Mouse (Mus musculus) urinary bladder, adult 18-20 months (tissue): ENCODE data around the gene Mpv17.
A peak's percentile ranks its signal among the peaks of the same experiment; 100 is the strongest.

ENCODE experiments used
- DNase-seq, 2 experiments: peaks; one replicate each; pipeline ENCODE4 v3.0.0; 2022; ENCODE audit warnings: low spot score in 2 of 2, mixed read lengths in 2 of 2

Mpv17 gene

GRCm38 (mm10) chr5:31154152-31154553 lies at the start of gene Mpv17:
Gene Mpv17, minus strand, starts transcription at chr5:31154251.
- DNase-seq: peak; percentile 74 to 80

DNA sequence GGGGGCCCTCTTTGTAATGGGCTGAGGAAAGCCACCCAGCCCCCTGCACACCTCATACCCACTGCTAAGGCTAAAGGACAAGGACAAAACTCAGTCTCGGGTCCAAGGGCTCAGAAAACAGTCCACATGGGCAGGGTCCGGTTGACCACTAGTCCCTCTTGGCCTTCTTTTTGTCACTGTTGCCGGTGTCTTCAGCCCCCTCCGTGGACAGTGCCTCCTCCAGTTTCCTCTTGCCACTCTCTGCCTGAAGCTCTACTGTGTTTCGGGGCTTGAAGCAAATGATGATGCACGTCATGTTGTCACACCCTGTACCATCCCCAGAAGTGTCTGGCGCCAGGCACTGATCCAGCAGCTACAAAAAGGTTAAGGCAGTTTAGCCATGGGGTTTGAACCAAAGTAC lies 48.9 kb upstream of the Mpv17 start:
- DNase-seq: no peak

DNA sequence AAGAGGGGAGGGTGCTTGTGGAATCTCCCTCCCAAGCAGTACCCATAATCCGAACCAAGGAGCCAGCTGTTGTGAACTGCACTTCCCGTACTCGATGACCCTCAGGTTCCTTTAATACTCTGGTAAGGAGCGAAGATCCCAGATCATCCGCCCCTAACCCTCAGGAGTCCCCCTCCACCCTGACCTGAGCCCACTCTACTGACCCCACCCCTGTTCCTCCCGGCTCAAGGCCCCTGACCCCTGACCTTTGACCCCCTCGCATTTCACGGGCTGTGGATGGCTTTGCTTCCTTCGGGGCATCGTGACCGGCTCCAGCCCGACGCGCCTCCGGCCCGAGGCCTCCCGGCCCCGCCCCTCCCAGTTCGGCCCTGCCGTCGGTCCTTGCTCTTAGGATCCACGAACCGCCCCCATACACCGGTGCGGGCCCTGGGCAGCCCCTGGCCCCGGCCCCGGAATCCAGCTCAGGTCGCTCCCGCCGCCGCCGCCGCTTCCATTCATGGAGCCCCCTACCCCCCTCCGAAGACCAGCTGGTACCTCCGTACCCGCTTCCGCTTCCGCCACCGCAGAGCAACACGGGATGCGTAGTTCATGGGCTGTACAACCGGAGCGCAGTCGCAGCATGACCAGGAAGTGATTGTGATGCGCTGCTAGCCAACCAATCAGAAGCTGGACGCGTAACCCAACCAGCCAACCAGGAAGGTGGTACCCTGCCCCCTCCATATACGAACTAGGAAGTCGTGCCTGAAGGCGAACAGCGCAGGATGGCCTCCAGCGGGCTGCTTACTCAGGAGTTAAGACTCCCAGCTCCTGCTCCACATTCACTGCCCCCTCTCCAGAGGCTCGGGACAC lies 47.9 kb upstream of the Mpv17 start, which contains the start of gene Zfp513:
Gene Zfp513 (minus strand): TSS at position 562 of the 849 bp plus-strand sequence.
- DNase-seq: peak; percentile 81 to 96

DNA sequence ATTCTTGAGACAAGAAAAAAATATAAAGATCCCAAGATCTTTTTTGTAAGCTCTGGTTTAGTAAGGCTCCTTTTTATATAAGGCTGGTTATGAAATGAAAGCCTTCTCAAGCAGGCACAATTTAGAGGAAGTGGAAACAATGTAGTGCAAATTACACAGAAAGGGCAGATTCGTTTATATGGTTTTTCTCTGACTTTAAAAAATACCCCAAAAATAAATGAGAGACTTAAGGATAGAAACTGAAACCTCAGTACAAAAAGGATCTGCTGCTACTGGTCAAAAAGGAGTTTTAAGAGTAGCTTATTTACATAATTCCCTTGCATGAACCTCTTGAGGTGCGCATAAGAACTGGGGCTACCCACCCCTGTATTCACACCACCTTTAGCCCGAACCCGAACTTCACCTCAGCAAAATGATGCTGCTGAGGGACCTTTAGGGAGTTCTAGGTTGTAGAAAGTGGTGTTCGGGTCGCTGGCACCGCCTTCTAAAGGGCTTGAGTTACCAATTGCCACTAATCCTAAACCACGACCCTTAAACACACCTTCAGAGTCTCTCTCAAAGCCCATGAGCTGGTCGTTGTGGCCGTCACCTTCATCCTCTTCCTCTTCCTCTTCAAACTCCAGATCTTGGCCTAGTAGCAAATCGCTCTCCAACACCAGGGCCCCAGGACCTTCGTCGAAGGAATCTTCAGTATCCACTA lies 47.1 kb upstream of the Mpv17 start:
- no peak for DNase-seq

DNA sequence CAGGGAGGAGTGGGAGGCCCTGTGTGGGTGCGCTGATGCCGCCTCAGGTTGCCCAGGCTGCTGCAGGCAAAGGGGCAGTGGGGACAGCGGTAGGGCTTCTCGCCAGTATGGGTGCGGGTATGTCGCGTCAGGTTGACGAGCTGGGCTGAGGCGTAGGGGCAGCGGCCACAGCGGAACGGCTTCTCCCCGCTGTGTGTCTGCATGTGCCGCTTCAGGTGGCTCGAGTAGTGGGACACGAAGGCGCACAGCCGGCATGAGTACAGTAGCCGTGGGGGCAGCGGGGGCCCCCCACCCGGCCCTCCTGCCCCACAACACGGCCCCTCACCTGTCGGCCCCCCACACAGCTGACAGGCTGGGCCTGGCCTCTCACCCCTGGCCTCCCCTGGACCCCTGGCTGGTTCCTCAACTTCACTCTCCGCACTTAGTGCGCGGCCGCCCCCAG lies 46.3 kb upstream of the Mpv17 start:
- DNase-seq: no peak

- no peak for DNase-seq
These were observed 45.8 kb upstream of the Mpv17 start for GRCm38 (mm10) chr5:31199893-31200292.

DNA sequence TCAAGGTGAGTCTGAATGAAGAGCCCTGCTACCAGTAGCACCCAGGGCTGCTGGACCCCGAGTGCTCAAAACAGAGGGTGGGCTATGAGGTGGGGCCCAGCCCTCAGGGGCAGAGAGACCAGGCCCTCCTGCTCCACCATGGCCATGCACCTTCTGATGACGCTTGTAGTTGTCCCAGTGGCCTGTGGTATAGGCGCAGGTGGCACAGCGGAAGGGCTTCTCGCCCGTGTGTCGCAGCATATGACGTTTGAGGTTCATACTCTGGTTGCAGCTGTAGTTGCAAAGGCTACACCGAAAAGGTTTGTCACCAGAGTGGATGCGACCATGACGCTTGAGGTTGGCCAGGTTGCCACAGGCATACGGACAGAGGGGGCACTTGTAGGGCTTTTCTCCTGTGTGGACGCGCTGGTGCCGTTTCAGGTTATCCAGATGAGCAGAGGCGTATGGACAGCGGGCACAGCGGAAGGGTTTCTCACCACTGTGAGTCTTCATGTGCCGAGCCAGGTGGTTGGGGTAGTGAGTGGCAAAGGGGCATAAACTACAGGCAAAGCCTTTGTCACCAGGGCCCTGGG lies 45.4 kb upstream of the Mpv17 start:
- no peak for DNase-seq

DNA sequence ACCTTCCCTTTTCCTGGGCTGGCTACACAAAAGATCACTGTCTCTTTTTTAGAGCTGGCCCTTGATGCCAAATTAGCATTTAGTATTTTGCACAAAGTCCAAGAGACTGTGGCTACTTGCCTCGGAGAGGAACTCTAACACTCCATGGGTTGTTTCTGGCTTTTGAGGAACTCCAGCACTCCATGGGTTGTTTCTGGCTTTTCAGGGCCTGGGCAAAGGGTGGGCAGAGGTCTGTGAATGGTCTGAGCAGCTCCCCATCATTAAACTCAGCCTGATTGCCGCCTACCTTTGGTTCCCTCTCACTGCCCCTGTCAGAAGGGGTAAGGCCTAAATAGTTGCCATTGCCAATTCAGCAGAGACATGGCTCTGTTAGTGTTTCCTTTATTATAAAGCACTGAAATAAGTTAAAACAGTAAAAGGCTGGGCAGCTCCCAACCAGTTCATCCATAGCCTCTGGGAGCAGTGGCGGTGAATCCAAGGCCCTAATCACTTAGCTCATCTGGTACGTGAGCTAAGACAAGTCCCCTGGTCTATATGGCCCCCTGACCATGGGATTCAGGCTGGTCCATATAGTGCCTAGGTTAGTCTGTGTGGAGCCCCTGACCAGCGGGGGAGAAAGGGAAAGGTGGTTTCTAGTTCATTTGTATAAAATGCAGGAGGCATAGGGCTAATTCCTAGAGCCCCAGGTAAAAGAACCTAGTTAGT lies 44.7 kb upstream of the Mpv17 start:
- no peak for DNase-seq

- DNase-seq: no peak
These were observed 44.1 kb upstream of the Mpv17 start for GRCm38 (mm10) chr5:31198170-31198569.

GRCm38 (mm10) chr5:31197072-31197471 lies 43.0 kb upstream of the Mpv17 start:
- no peak for DNase-seq

DNA sequence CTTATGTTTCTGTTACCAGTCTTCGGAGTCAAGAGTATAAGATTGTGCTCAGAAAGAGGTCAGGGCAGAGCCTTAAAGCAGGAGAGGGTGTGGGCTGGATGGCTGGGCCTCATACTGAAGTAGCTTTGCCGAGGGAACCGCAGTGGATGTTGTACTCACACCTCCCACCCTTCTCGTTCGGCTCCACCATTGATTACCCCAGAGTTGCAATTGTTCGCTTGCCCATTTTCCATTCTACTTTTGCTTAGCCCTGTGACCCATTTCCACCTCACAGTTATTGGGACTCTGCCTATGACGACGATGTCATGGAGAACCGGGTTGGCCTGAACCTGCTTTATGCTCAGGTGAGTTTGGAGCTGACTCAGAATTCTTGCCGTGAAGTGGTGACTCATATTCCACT lies 42.2 kb upstream of the Mpv17 start:
- no peak for DNase-seq

DNA sequence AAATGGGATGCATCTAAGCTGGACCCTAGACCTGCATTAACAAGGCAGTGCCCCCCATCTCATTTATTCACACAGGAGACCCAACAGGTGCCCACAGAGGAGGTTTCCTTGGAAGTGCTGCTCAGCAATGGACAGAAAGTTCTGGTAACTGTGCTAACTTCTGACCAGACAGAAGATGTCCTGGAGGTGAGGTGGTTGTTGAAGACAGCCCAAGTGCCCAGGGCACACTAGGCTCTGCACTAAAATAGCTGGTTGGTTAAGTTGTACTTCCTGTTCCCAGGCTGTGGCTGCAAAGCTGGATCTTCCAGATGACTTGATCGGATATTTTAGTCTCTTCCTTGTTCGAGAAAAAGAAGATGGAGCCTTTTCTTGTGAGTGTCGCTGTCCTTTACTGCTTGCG lies 41.6 kb upstream of the Mpv17 start:
- no peak for DNase-seq

- no peak for DNase-seq
These were observed 40.7 kb upstream of the Mpv17 start for GRCm38 (mm10) chr5:31194486-31195485.

DNA sequence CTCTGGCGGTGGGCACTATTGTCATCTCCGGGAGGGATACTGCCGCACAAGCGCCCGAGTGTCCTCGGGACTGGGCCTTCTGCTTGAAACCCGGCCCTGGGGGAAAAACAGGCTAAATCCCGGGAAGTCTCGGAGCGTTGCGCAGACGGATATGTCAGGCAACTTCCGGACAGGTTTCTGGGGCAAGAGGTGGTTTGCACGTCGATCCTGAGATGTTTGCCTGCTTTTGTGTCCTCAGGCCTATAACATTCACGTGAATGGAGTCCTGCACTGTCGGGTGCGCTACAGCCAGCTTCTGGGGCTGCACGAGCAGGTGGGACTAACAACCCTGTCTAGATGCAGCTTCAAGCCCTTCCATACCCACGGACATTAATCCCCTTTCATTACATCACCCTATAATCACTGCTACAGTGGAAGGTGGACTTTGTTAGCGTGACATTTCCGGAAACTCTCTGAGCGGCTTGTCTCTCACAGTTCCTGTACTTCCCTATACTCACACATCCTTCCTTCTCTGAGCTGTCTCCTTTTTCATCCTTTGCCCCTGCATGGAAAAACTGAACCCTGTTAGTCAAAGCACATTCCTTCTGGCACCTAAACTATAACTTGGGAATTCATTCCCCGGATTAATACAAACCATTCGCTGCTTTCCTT lies 39.7 kb upstream of the Mpv17 start:
- no peak for DNase-seq

DNA sequence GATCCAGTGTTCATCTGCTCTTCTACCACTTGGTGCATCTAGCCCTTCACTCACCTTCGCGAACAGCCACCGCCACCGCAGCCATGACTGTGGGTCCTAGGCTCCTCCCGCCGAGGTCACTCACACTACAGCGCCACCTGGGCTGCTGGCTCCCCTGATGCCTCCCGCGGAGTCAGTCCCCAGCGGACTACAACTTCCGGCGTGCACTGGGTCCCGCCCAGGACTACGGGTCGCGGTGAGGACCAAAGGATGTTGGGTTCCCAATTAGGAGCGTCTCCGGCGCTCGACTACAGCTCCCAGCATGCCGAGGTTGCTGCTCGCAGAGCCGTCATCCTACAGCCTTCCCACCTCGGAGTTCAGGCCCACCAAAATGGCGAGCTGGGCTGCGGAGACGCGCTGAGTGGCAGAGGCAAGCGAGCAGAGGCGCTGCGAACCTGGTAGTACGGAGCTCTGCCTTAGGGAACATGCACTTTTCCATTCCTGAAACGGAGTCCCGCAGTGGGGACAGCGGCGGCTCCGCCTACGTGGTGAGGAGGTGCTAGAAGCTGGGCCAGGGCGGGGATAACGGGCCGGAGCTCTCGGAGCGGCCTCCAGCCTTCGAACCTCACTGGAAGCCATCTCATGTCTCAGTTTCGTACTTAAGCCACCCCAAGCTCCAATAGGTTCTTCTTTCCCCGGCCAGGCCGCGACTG lies 39.0 kb upstream of the Mpv17 start, which contains the start of the genes Snx17 and Eif2b4:
Gene Snx17 (plus strand): TSS at position 289 of the 692 bp plus-strand sequence.
Gene Eif2b4 (minus strand): TSS at position 492 of the 692 bp plus-strand sequence.
- DNase-seq: peak; percentile 99 to 100

GRCm38 (mm10) chr5:31192045-31192938 lies 38.2 kb upstream of the Mpv17 start:
- DNase-seq: no peak

- DNase-seq: no peak
These were observed 36.1 kb upstream of the Mpv17 start for GRCm38 (mm10) chr5:31190201-31190600.

DNA sequence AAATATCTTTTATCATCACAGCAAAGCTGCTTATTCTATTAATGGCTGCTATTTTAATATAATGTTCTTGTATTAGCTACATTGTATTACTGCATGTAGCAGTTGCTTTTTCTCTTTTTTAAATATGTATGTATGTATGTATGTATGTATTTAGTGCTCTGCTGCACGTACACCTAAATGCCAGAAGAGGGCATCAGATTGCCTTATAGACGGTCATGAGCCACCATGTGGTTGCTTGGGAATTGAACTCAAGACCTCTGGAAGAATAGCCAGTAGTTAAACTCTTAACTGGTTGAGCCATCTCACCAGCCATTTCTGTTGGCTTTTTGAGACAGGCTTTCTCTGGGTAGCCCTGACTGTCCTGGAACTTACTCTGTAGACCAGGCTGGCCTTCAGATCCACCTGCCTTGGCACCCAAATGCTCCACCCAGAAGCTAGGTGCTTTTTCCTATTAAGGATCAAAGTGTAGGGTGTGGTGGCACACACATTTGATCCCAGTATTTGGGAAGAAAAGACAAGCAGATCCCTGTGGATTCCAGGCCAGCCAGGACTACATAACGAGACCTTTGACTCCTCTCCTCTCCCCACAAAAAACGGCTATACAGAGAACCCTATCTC lies 34.3 kb upstream of the Mpv17 start:
- no peak for DNase-seq
